Mouse (Mus musculus): ENCODE results near the gene Hcn4.

DNA sequence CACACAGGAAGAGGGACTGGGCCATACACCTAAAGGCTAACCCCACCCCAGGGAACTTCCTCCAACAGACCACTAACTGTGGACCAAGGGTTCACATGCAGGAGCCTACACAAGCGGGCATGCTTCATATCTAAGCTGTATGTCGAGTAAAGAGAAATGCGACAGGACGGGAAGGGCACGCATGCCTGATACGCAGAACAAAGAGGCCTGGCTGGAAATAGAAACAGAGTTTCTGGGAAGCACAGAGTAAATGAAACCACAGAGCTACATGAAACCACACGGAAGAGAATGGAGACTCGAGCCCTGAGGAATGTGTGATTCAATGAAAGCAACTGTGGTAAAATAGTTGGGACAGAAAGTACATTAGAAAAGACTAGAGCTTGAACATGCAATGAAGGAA lies 67.7 kb downstream of the Hcn4 start:
- TF ChIP-seq GATA1 (IDR thresholded peaks at IDR 0.05; ENCODE audit: borderline replicate concordance, low read length) (no peak), POLR2AphosphoS5 (IDR thresholded peaks at IDR 0.05; ENCODE audit: insufficient replicate concordance, low read depth, low read length) (no peak), CTCF (IDR thresholded peaks at IDR 0.05; ENCODE audit: low read depth, low read length) (no peak)

Data from G1E (cell line).